Mouse (Mus musculus) embryo, embryonic 11 days (tissue): ENCODE results near the gene Mras.

Experiments used
- DNase-seq: peaks from one replicate; pipeline ENCODE4 v3.0.0-alpha.2; 2015

The Mras gene

GRCm38 (mm10) chr9:99437031-99437764 is at the start of gene Mras:
Mras (minus strand) TSS chr9:99437381.
- DNase-seq, result peak; percentile 20

- DNase-seq, result no peak
These were observed 48.0 kb upstream of the Mras start for GRCm38 (mm10) chr9:99485144-99485543.

- DNase-seq, result no peak
These were observed 47.5 kb upstream of the Mras start for GRCm38 (mm10) chr9:99484632-99485031.

- no peak for DNase-seq
These were observed 46.0 kb upstream of the Mras start for GRCm38 (mm10) chr9:99483191-99483590.

GRCm38 (mm10) chr9:99480764-99481163 is 43.6 kb upstream of the Mras start:
- DNase-seq, result no peak

- no peak for DNase-seq
These were observed 42.1 kb upstream of the Mras start for GRCm38 (mm10) chr9:99479181-99479711.

GRCm38 (mm10) chr9:99471334-99471733 is 34.2 kb upstream of the Mras start:
- no peak for DNase-seq

- DNase-seq, result no peak
These were observed 33.3 kb upstream of the Mras start for GRCm38 (mm10) chr9:99470347-99471092.

- DNase-seq, result no peak
These were observed 32.6 kb upstream of the Mras start for GRCm38 (mm10) chr9:99469681-99470273.

GRCm38 (mm10) chr9:99468572-99468971 is 31.4 kb upstream of the Mras start:
- no peak for DNase-seq

- DNase-seq, result no peak
These were observed 27.7 kb upstream of the Mras start for GRCm38 (mm10) chr9:99464876-99465275.

- DNase-seq, result no peak
These were observed 22.5 kb upstream of the Mras start for GRCm38 (mm10) chr9:99459730-99460129.

GRCm38 (mm10) chr9:99458529-99459208 is 21.5 kb upstream of the Mras start:
- DNase-seq, result peak; percentile 67

GRCm38 (mm10) chr9:99454211-99454610 is 17.0 kb upstream of the Mras start:
- DNase-seq, result no peak

- DNase-seq, result peak; percentile 29
These were observed 14.0 kb upstream of the Mras start, which contains the start of gene Nme9 for GRCm38 (mm10) chr9:99451161-99451560. Nme9 (plus strand) TSS chr9:99451475.

- DNase-seq, result peak; percentile 51
These were observed 12.9 kb upstream of the Mras start for GRCm38 (mm10) chr9:99449886-99450647.

GRCm38 (mm10) chr9:99447323-99447722 is 10.1 kb upstream of the Mras start:
- no peak for DNase-seq

- DNase-seq, result no peak
These were observed 9.1 kb upstream of the Mras start for GRCm38 (mm10) chr9:99446259-99446658.

GRCm38 (mm10) chr9:99444590-99445178 is 7.5 kb upstream of the Mras start:
- peak; percentile 63 for DNase-seq

- no peak for DNase-seq
These were observed 4.7 kb upstream of the Mras start for GRCm38 (mm10) chr9:99441647-99442433.

GRCm38 (mm10) chr9:99440941-99441340 is 3.8 kb upstream of the Mras start:
- DNase-seq, result no peak
